10 mouse cellular contexts compared by ENCODE assay signal in genomic region chr8:111853219-111853618, GRCm38 (mm10). TPM values are rescaled to one million over a fixed set of nuclear protein-coding genes. Genes with fewer than 3 reads are reported as not detected.
DNase-seq lines count a peak whose midpoint lies in the region; ATAC-seq and TF ChIP-seq lines count a peak whose summit lies in the region.
"Not testable (repeated sequence)": the region's sequence is repeated elsewhere in the genome, so short reads cannot be mapped to it uniquely, and the experiment has no call there.
"Had no signal": no experiment of that assay in that cellular context is flagged by ENCODE, and none has a peak within 500 bp of the region (broad histone marks: within the 10 kb centered on the region; RNA-seq: fewer than 3 reads in every experiment).

No protein-coding gene starts in this region.

- intact Hi-C loops in heart, adult 2 months (cut with DNase I): not testable (repeated sequence)

- not testable (repeated sequence) for H3K79me2 ChIP-seq in heart, adult 2 months (replicated peaks; ENCODE audit: control insufficient read depth, insufficient read depth, low read length)

- not testable (repeated sequence) for H3K27ac ChIP-seq in embryonic facial prominence, embryonic 14.5 days (replicated peaks; ENCODE audit: low read depth, low read length); heart, adult 2 months; hindbrain, embryonic 14.5 days; layer of hippocampus, adult 2 months; liver, embryonic 16.5 days (ENCODE audit: low read length); midbrain, embryonic 15.5 days; stomach, embryonic 15.5 days

- H3K36me3 ChIP-seq in G1E (replicated peaks): peaks cover 40% of the 10 kb centered on the region
- H3K36me3 ChIP-seq in embryonic facial prominence, embryonic 14.5 days (ENCODE audit: control insufficient read depth, insufficient read depth, low read length); heart, adult 2 months (ENCODE audit: control insufficient read depth, insufficient read depth, low read length); hindbrain, embryonic 14.5 days (replicated peaks; ENCODE audit: control insufficient read depth, insufficient read depth); liver, embryonic 16.5 days (ENCODE audit: control insufficient read depth, insufficient read depth); midbrain, embryonic 15.5 days (replicated peaks); stomach, embryonic 15.5 days: not testable (repeated sequence)

- not testable (repeated sequence) for TF ChIP-seq POLR2A in heart, adult 2 months (IDR thresholded peaks at IDR 0.05; ENCODE audit: insufficient read depth, low read depth, low read length)

- WGBS in embryonic facial prominence, embryonic 14.5 days: 53% methylated on average over 12 of the region's 12 CpGs
- 45% methylated on average over 12 of the region's 12 CpGs for WGBS in heart, adult 2 months
- 67% methylated on average over 12 of the region's 12 CpGs for WGBS in hindbrain, embryonic 14.5 days
- WGBS in liver, embryonic 16.5 days (ENCODE audit: insufficient replicate concordance): 42% methylated on average over 12 of the region's 12 CpGs
- WGBS in midbrain, embryonic 15.5 days: 63% methylated on average over 12 of the region's 12 CpGs
- 52% methylated on average over 12 of the region's 12 CpGs for WGBS in stomach, embryonic 15.5 days

- not testable (repeated sequence) for TF ChIP-seq EP300 in heart, adult 2 months (IDR thresholded peaks at IDR 0.05; ENCODE audit: insufficient read depth, low read depth, low read length)

- not testable (repeated sequence) for H3K27me3 ChIP-seq in G1E (ENCODE audit: insufficient read depth, low read length); embryonic facial prominence, embryonic 14.5 days (replicated peaks; ENCODE audit: control insufficient read depth, insufficient read depth, low read length); heart, adult 2 months (ENCODE audit: control insufficient read depth, insufficient read depth, low read length); hindbrain, embryonic 14.5 days (ENCODE audit: control insufficient read depth, insufficient read depth, low read length); liver, embryonic 16.5 days (ENCODE audit: control insufficient read depth, insufficient read depth, low read depth, low read length); midbrain, embryonic 15.5 days (replicated peaks); stomach, embryonic 15.5 days (replicated peaks)

- peak overlapping the region; percentile 85 for H3K4me3 ChIP-seq in G1E (ENCODE audit: low read depth, low read length)
- H3K4me3 ChIP-seq in embryonic facial prominence, embryonic 14.5 days (ENCODE audit: low read depth, low read length): peak overlapping the region; percentile 79
- H3K4me3 ChIP-seq in heart, adult 2 months: peak overlapping the region; percentile 93
- H3K4me3 ChIP-seq in hindbrain, embryonic 14.5 days (replicated peaks; ENCODE audit: low read length): peak overlapping the region; percentile 78
- peak overlapping the region; percentile 86 for H3K4me3 ChIP-seq in layer of hippocampus, adult 2 months
- H3K4me3 ChIP-seq in liver, embryonic 16.5 days (ENCODE audit: low read depth, low read length): peak overlapping the region; percentile 86
- H3K4me3 ChIP-seq in midbrain, embryonic 15.5 days: peak overlapping the region; percentile 100
- H3K4me3 ChIP-seq in stomach, embryonic 15.5 days (replicated peaks): peak overlapping the region; percentile 89

- not testable (repeated sequence) for ATAC-seq in G1E (ENCODE audit: extremely low read depth, insufficient number of reproducible peaks, low FRiP score, poor library complexity, severe bottlenecking); embryonic facial prominence, embryonic 14.5 days (ENCODE audit: low read depth); hindbrain, embryonic 14.5 days (ENCODE audit: low FRiP score); liver, embryonic 16.5 days (ENCODE audit: low read depth); midbrain, embryonic 15.5 days (replicated peaks); stomach, embryonic 15.5 days (ENCODE audit: insufficient read depth, low FRiP score, low read depth)

- H3K4me1 ChIP-seq in G1E (ENCODE audit: insufficient read depth, low read depth, low read length): peaks cover 38% of the 10 kb centered on the region
- not testable (repeated sequence) for H3K4me1 ChIP-seq in embryonic facial prominence, embryonic 14.5 days (ENCODE audit: control insufficient read depth, insufficient read depth, low read length); heart, adult 2 months (ENCODE audit: control insufficient read depth, insufficient read depth, low read length); hindbrain, embryonic 14.5 days (replicated peaks; ENCODE audit: control insufficient read depth, insufficient read depth, low read length); stomach, embryonic 15.5 days
- peaks cover 16% of the 10 kb centered on the region for H3K4me1 ChIP-seq in liver, embryonic 16.5 days (ENCODE audit: control insufficient read depth, low read depth, low read length)
- H3K4me1 ChIP-seq in midbrain, embryonic 15.5 days: peaks cover 19% of the 10 kb centered on the region

- peak overlapping the region; percentile 86 for H3K9ac ChIP-seq in embryonic facial prominence, embryonic 14.5 days (ENCODE audit: low read depth, low read length)
- not testable (repeated sequence) for H3K9ac ChIP-seq in heart, adult 2 months (ENCODE audit: low read depth, low read length)
- H3K9ac ChIP-seq in hindbrain, embryonic 14.5 days: peak overlapping the region; percentile 88
- peak overlapping the region; percentile 80 for H3K9ac ChIP-seq in liver, embryonic 16.5 days (ENCODE audit: low read depth, low read length)
- H3K9ac ChIP-seq in midbrain, embryonic 15.5 days: peak overlapping the region; percentile 87; the same call in 1 of the 2 replicates
- H3K9ac ChIP-seq in stomach, embryonic 15.5 days: peak overlapping the region; percentile 87

- not testable (repeated sequence) for TF ChIP-seq CTCF in G1E (IDR thresholded peaks at IDR 0.05; ENCODE audit: low read depth, low read length); heart, adult 2 months (IDR thresholded peaks at IDR 0.05); layer of hippocampus, adult 2 months (conservative IDR thresholded peaks at IDR 0.05)

- peak overlapping the region; percentile 89 for H3K4me2 ChIP-seq in embryonic facial prominence, embryonic 14.5 days (ENCODE audit: low read depth, low read length)
- peak overlapping the region; percentile 88 for H3K4me2 ChIP-seq in hindbrain, embryonic 14.5 days (replicated peaks)
- peak overlapping the region; percentile 96 for H3K4me2 ChIP-seq in liver, embryonic 16.5 days (ENCODE audit: low read depth, low read length)
- peak overlapping the region; percentile 86 for H3K4me2 ChIP-seq in midbrain, embryonic 15.5 days
- peak overlapping the region; percentile 69 for H3K4me2 ChIP-seq in stomach, embryonic 15.5 days

- not testable (repeated sequence) for DNase-seq in G1E (ENCODE audit: low spot score); embryonic facial prominence, embryonic 14.5 days (ENCODE audit: low spot score); heart, adult 2 months; hindbrain, embryonic 14.5 days (ENCODE audit: low spot score); layer of hippocampus, adult 2 months (ENCODE audit: low spot score in 2 of 2)

- H3K9me3 ChIP-seq in G1E (replicated peaks); embryonic facial prominence, embryonic 14.5 days (ENCODE audit: control insufficient read depth, low read length); hindbrain, embryonic 14.5 days (ENCODE audit: control insufficient read depth, low read length); liver, embryonic 16.5 days (replicated peaks; ENCODE audit: control insufficient read depth, low read length); midbrain, embryonic 15.5 days; stomach, embryonic 15.5 days: not testable (repeated sequence)

RNA-seq across cellular contexts. Expression of gene Cfdp1, which starts 0.9 kb away (rescaled TPM):
- total RNA-seq in G1E (2014; fragmentation: Nextera tagmentation) (140 and 160 TPM in 2 replicates), G1E (2017) (214 and 229 TPM in 2 replicates)
- 20.7 and 26.1 TPM in 2 replicates for polyA plus RNA-seq in G1E (2012)
- polyA plus RNA-seq in embryonic facial prominence, embryonic 14.5 days (2014; fragmentation: Nextera tagmentation; extraction: Ambion mirVana): 202 and 203 TPM in 2 replicates
- 10 to 100 TPM; 32.7 to 34.4 TPM for total RNA-seq in heart, adult 2 months (2021)
- 5.6 and 11.6 TPM in 2 replicates for polyA plus RNA-seq in heart, adult 2 months (2012; rRNA removed)
- polyA plus RNA-seq in hindbrain, embryonic 14.5 days (2014; fragmentation: Nextera tagmentation; extraction: Ambion mirVana): 155 and 172 TPM in 2 replicates
- total RNA-seq in layer of hippocampus, adult 2 months (2021): 10 to 100 TPM; 76.3 to 81.2 TPM
- 63.2 and 67.8 TPM in 2 replicates for polyA plus RNA-seq in liver, embryonic 16.5 days (2015; fragmentation: Nextera tagmentation; extraction: Ambion mirVana)
- polyA plus RNA-seq in midbrain, embryonic 15.5 days (2015; fragmentation: Nextera tagmentation; extraction: Ambion mirVana): 210 and 216 TPM in 2 replicates
- polyA plus RNA-seq in stomach, embryonic 15.5 days (2015; fragmentation: Nextera tagmentation; extraction: Ambion mirVana): 195 and 208 TPM in 2 replicates

RNA-seq across cellular contexts. Expression of gene Tmem170, which starts 23.3 kb away (rescaled TPM):
- total RNA-seq in G1E (2014; fragmentation: Nextera tagmentation): 10.2 and 12.5 TPM in 2 replicates
- 2.8 and 3.2 TPM in 2 replicates for total RNA-seq in G1E (2017)
- 0.51 and 0.52 TPM in 2 replicates for polyA plus RNA-seq in G1E (2012)
- polyA plus RNA-seq in embryonic facial prominence, embryonic 14.5 days (2014; fragmentation: Nextera tagmentation; extraction: Ambion mirVana): 3.6 and 4.1 TPM in 2 replicates
- total RNA-seq in heart, adult 2 months (2021): 1 to 10 TPM; 2.7 to 2.9 TPM
- polyA plus RNA-seq in heart, adult 2 months (2012; rRNA removed): 2.1 and 2.9 TPM in 2 replicates
- polyA plus RNA-seq in hindbrain, embryonic 14.5 days (2014; fragmentation: Nextera tagmentation; extraction: Ambion mirVana): 2.8 and 3.7 TPM in 2 replicates
- total RNA-seq in layer of hippocampus, adult 2 months (2021): 1 to 10 TPM; 3.9 to 4.5 TPM
- polyA plus RNA-seq in liver, embryonic 16.5 days (2015; fragmentation: Nextera tagmentation; extraction: Ambion mirVana): 4.2 and 4.4 TPM in 2 replicates
- 3.7 and 3.8 TPM in 2 replicates for polyA plus RNA-seq in midbrain, embryonic 15.5 days (2015; fragmentation: Nextera tagmentation; extraction: Ambion mirVana)
- polyA plus RNA-seq in stomach, embryonic 15.5 days (2015; fragmentation: Nextera tagmentation; extraction: Ambion mirVana): 12.8 and 13.3 TPM in 2 replicates

RNA-seq across cellular contexts. Expression of gene Chst5, which starts 57.0 kb away (rescaled TPM):
- total RNA-seq in G1E (2014; fragmentation: Nextera tagmentation) (not detected in 2 replicates), G1E (2017) (0.05 TPM in 1 of 2 replicates, not detected in the other)
- polyA plus RNA-seq in G1E (2012): not detected in 2 replicates
- 4.7 and 5.4 TPM in 2 replicates for polyA plus RNA-seq in embryonic facial prominence, embryonic 14.5 days (2014; fragmentation: Nextera tagmentation; extraction: Ambion mirVana)
- not detected for total RNA-seq in heart, adult 2 months (2021)
- polyA plus RNA-seq in heart, adult 2 months (2012; rRNA removed): not detected in 2 replicates
- polyA plus RNA-seq in hindbrain, embryonic 14.5 days (2014; fragmentation: Nextera tagmentation; extraction: Ambion mirVana): 2.7 and 4.3 TPM in 2 replicates
- under 1 TPM; 0.44 to 0.79 TPM for total RNA-seq in layer of hippocampus, adult 2 months (2021)
- 0.04 TPM in 1 of 2 replicates, not detected in the other for polyA plus RNA-seq in liver, embryonic 16.5 days (2015; fragmentation: Nextera tagmentation; extraction: Ambion mirVana)
- 4.0 and 4.6 TPM in 2 replicates for polyA plus RNA-seq in midbrain, embryonic 15.5 days (2015; fragmentation: Nextera tagmentation; extraction: Ambion mirVana)
- 2.0 and 2.2 TPM in 2 replicates for polyA plus RNA-seq in stomach, embryonic 15.5 days (2015; fragmentation: Nextera tagmentation; extraction: Ambion mirVana)
- total RNA-seq: heart, postnatal 4 days had no signal
- polyA plus RNA-seq: activated CD4-positive, CD25-positive, alpha-beta regulatory T cell, adult 4 months had no signal
